Mouse (Mus musculus): ENCODE results near the gene Bdh1.
"Not testable (repeated sequence)": the region's sequence is repeated elsewhere in the genome, so short reads cannot be mapped to it uniquely, and the experiment has no call there.

Gene Bdh1

DNA sequence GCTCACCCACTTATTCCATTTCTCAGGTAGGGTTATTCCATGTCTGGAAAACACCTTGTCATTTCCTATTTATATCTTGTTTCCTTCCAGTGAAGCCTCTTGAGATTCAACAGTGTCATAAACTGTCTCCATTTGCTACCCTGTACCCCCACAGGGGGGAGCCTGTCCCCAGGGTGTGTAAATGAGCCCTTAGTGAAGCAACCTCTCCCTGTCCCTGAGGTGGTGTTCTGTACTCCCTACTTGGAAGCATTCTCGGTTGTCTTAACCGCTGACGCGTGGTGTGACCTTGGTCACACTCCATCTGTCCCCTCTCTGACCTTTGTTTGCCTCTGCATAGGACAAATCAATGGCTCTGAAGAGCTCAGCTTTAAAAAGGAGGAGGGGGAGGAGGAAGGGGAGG, 43.5 kb downstream of the Bdh1 start:
- no peak for DNase-seq (ENCODE audit: low read depth)

GRCm38 (mm10) chr16:31466106-31466505, 44.0 kb downstream of the Bdh1 start:
- DNase-seq (ENCODE audit: low read depth): no peak

GRCm38 (mm10) chr16:31470819-31471218, 48.7 kb downstream of the Bdh1 start:
- DNase-seq (ENCODE audit: low read depth): not testable (repeated sequence)

GRCm38 (mm10) chr16:31471994-31472393, 49.9 kb downstream of the Bdh1 start:
- DNase-seq (ENCODE audit: low read depth): no peak

GRCm38 (mm10) chr16:31473226-31473625, 51.1 kb downstream of the Bdh1 start:
- DNase-seq (ENCODE audit: low read depth): no peak

- DNase-seq (ENCODE audit: low read depth): no peak
Observed at GRCm38 (mm10) chr16:31475123-31475968, 53.3 kb downstream of the Bdh1 start.

DNA sequence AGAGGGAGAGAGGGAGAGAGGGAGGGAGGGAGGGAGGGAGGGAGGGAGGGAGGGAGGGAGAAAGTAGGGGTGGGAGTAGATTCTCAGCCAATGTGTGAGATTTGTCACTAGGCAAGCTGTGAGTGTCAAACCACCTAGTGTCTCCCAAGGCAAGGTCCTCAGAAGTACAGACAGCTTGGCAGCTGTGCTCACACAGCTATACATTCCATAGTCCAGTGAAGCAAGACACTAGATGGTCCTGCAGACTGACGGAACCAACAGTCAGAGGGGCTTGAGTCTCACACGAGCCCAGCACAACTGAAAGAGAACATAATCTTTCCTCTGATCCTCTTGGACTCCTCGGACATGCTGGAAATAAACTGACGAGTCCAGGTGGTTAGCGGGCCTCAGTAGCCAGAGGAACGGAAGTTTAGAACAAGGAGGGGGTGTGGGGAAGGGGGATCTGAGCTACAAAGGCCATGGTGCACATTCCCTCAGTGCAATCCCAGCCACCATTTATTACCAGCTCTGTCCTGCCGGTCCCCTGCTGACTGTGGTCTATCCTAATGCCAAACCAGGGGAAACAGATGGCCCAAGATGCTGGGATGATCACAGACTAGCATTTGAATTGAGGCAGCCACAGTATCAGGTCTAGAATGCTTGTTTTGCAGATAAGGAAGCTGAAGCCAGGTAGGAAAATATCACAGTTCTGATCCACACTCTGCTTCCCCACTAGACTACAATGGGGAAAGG, 55.0 kb downstream of the Bdh1 start:
- no peak for DNase-seq (ENCODE audit: low read depth)

DNA sequence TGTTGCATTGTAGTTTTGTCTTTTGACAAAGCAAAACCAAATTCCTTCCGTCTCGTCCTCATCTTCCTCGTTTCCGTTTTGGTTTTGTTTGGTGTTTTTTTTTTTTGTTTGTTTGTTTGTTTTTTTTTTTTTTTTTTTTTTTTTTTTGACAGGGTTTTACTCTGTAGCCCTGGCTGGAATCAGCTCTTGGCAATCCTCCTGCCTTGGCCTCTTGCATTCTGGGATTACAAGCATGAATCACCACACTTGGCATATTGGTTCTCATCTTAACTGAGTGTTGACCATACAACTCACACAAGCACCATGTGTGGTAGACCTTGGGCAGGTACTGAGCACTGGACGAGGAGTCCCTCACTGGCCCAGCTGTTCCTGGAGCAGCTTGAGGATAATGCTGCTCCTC, 63.3 kb downstream of the Bdh1 start:
- DNase-seq (ENCODE audit: low read depth): no peak

DNA sequence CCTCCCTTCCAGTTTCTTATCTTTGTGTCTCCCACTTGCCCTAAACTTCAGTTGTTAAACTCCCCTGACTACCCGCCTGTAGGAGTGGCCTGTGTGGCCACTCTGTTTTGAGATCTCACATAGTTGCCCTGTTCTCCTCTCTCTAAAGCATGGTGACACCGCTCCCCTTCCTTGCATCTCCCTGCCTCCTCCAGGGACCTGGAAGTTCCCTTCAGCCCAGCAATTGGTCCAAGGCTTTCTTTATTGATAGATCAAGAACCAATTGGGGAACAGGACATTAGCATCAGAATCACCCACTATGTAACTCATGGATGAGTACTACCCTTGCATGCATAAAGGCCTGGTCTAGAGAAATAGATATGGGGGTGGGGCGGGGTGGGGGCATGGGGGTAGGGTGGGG, 65.2 kb downstream of the Bdh1 start:
- no peak for DNase-seq (ENCODE audit: low read depth)

- DNase-seq (ENCODE audit: low read depth): no peak
Observed at GRCm38 (mm10) chr16:31489096-31489495, 67.0 kb downstream of the Bdh1 start.

GRCm38 (mm10) chr16:31490967-31491366, 68.9 kb downstream of the Bdh1 start:
- DNase-seq (ENCODE audit: low read depth): no peak

- no peak for DNase-seq (ENCODE audit: low read depth)
Observed at GRCm38 (mm10) chr16:31492921-31493549, 71.0 kb downstream of the Bdh1 start.

DNA sequence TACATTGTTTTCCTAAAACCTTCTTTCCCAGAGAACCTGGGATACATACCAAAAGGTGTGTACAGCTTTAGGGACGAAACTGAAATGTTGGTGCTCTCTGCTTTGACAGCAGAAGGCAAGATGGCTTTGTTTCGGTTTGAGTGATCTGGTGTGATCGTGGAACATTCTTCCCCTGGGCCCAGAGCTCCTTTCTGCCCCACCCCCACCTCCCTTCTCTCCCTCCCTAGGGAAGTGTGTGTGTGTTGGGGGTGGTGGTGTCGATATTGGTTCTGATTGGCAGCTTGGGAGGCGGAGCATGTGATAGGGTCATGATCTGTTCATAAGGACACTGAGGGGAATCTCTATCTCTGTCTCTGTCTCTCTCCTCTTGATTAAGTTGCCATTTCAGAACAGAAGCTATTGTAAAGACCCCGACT, 71.5 kb downstream of the Bdh1 start:
- DNase-seq (ENCODE audit: low read depth): no peak

DNA sequence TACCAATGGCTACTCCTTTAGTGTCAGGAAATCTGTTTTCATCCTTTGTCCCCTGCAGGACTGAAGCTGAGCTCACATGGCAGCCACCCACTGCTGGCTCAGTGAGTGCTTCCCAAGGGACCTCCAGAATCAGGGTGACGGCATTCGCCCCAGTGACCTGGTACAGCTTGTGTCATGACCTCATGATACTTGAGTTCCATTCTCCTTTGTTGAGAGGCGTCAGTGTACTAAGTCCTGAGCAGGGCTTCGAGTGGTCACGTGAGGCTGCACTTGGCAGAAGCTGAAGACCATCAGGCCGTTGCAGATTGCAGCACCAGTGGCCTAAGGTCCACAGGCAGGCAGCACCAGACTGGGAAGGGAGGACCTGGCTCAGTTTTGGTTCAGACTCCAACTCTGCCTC, 71.9 kb downstream of the Bdh1 start:
- no peak for DNase-seq (ENCODE audit: low read depth)

DNA sequence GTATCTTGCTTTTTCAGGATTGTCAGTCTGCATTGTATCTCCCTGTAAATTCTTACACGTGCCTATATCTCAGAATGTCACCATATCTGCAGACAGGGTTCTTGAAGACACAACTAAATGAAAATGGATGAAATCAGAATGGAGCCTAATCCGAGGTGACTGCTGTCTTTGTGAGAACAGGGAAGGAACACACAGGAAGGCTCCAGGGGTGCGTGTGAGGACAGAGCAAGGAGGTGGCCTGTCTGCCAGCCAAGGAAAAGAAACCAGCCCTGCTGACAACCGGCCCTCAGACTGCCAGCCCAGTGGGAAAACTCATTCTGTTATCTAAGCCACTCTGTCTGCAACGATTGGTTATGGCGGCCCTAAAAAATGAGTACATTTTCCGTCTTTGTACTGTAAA, 73.3 kb downstream of the Bdh1 start:
- DNase-seq (ENCODE audit: low read depth): no peak

GRCm38 (mm10) chr16:31495769-31496168, 73.7 kb downstream of the Bdh1 start:
- no peak for DNase-seq (ENCODE audit: low read depth)

DNA sequence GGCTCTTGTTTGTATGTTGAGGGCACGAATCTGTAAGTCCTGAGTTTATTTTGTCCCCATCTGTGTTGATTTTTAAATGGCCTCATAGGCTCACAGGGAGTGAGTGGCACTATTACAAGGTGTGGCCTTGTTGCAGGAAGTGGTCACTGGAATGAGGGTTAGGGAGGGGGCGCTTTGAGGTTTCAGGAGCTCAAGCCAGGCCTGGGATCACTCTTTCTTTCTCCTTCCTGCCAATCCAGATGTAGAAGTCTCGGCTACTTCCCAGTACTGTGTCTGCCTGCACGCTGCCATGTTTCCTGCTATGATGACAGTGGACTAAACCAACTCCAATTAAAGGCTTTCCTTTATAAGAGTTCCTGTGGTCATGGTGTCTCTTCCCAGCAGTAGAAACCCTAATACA, 76.3 kb downstream of the Bdh1 start:
- DNase-seq (ENCODE audit: low read depth): no peak

GRCm38 (mm10) chr16:31499021-31499420, 76.9 kb downstream of the Bdh1 start:
- DNase-seq (ENCODE audit: low read depth): no peak

DNA sequence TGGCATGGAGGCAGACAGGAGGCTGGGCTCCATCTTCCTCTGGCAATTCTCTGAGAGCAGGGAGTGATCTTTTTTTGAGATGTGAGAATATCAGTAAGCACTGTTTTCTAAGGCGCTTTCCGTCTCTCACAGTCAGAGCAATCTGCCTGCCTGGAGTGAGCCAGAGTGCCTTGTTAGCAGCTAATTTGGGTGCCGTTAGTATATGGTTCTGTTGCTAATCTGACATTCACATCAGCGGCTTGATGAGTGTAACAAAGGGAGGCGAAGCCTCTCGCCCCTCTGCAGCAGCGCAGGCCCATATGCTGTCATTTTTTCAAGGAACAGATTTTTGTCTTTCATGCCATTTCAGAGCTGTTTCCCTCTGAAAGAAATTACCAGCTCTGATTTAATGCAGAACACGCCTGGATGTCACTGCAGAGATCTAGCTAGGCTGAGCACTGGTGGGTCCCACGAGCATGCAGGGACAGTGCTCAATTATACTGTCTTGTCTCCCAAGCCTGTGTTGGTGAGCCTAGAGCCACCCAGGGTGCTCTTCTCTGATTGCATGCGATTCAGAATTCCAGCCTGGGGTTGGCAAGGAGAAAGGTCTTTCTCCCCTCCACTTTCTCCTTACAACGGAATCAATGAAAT, 77.7 kb downstream of the Bdh1 start:
- DNase-seq (ENCODE audit: low read depth): no peak

DNA sequence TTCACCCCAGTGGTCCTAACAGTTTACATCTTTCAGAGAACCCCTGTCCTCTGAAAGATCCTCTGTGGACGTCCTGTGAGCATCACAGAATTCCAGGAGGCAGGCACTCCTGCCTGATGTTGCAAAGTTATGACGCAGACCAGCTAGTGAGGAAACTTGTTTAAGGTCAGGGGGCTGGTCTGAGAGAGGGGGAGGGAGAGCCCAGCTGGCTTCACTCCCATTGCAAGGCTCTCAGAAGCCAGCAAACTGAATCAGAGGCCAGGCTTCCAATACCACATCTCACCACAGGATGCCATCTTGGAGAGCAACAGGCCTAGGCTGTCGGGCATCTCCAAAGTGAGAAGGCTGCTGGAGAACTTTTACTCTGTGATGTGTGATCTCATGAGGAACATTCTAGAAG, 78.5 kb downstream of the Bdh1 start:
- no peak for DNase-seq (ENCODE audit: low read depth)

DNA sequence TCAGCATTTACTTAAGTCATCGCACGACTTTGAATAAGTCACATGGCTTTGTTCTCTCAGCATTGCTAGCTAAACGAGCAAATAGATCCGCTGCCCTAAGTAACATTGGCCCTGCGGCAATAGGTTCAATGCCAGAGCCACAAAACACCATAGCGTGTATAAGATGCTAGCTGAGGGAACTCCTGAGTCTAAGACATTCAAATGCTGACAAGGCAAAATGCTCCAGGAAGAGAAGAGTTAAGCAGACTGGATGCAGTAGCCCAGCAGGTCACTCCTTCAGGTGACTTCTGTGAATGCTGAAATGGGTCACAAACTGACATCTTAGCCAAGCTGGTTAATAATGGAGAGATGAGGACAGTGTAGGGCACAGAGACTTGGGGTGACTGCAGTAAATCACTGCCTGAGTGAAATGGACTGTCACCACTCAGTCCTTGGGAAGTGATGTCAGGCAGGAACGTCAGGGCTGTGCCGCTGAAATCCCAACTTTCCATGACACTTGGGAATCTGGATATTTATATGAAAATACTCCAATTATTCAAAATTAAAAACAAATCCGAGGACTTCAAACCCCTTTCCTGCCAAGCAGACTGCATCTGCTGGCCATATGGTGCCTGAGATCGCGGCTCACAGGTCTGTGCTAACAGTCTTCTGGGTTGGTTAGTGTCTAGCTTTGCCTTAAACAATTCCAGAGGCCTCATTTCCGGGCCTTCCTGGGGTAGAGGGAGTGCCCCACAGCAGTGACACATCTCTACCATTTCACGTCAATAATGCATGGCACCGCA, 79.1 kb downstream of the Bdh1 start:
- no peak for DNase-seq (ENCODE audit: low read depth)
